Mouse (Mus musculus) spleen, adult 2 months (tissue): ENCODE measurements around the gene Pum1.

ENCODE experiments used
- CTCF ChIP-seq: fragments of 200-500 bp; IDR thresholded peaks from 2 replicates; pipeline ENCODE4 v1.5.1; 2011; ENCODE audit warnings: mild to moderate bottlenecking, inconsistent platforms; ENCODE audit not compliant: insufficient read depth, insufficient read length, insufficient replicate concordance; ENCODE audit errors: extremely low read depth
- POLR2A ChIP-seq: fragments of 200-500 bp; IDR thresholded peaks from 2 replicates; pipeline ENCODE4 v1.6.1; 2011; ENCODE audit warnings: low read depth, low read length, inconsistent platforms

- TF ChIP-seq POLR2A (no peak), CTCF (no peak)
These were observed 80.9 kb downstream of the Pum1 start for GRCm38 (mm10) chr4:130744058-130744457.
